Mouse (Mus musculus): Measurements from ENCODE around the gene Baz1b.

Gene Baz1b

DNA sequence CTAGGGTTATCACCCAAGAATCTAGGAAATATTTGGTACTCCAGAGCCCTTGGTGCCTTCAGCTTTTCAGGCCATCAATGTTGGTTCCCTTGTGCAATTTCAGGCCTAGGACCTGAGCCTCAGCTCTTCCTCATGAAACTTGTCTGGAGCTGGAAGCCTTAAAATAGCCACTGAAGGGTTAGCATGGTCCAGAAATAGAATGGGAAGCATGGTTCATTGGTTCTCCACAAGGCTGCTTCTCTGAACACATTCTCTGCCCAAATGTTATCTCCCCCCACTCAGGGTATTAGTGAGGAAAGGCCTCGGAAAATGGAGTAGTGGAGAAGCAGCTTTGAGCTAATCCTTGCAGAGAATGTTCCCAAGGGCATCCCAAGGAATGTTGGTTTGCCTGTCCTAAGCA, 54.4 kb downstream of the Baz1b start:
- DNase-seq, result no peak

DNA sequence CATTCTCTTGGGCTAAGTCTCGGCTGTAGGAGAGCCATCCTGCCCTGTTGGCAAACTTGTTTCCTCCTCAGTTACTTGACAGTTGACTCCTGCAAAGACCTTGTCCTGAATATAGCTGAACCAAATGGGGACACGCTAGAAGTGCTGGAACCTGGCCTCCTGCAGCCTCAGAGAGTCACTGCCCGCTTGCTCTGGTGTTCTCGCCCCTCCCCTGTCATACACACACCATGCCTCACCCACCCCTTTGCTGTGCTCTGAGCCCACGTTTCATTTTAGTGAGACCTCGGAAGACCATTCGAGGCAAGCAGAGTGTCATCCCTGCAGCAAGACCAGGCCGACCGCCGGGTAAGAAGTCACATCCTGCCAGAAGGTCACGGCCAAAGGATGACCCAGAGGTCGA, 55.1 kb downstream of the Baz1b start:
- no peak for DNase-seq

- no peak for DNase-seq
Observed at GRCm38 (mm10) chr5:135242608-135243007, 55.5 kb downstream of the Baz1b start.

DNA sequence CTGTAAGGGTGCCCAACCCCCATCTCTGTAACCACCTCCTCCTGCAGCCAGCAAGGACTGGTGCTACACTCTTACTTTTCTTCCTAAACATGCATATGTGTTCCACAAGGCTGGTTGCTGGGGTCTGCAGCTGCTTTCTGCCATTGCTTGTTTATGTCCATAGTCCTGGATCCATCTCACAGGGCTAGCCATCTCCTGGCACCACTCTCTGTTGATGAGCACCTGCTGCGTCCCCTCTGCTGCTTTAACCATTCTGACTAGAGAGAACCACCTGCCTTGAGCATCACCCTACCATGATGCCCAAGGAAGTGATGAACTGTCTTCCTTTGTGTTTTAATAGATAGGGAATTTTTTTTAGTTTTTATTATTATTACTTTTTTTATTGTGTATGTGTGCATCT, 56.1 kb downstream of the Baz1b start:
- no peak for DNase-seq

DNA sequence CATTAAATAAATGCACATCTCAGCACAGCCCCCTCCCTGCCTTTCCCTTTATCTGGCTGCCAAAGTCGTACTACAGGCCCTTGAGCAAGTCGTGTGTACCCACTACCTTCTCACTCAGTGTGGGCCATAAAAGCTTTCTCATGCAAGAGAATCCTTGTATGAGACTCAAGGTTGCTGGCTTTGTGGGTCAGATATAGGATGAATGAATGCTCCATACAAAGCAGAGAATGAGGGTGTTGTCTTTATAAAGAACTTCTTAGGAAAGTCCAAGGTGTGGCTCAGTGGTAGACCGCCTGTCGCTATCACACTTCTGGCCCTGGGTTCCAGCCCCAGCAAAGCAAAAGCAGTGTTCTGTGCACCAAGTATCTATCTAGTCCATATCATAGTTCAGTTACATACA, 59.5 kb downstream of the Baz1b start:
- no peak for DNase-seq

- no peak for DNase-seq
Observed at GRCm38 (mm10) chr5:135247337-135247736, 60.3 kb downstream of the Baz1b start.

GRCm38 (mm10) chr5:135248956-135249676, 62.1 kb downstream of the Baz1b start:
- no peak for DNase-seq

GRCm38 (mm10) chr5:135250186-135251078, 63.4 kb downstream of the Baz1b start:
- peak; percentile 34 to 57 for DNase-seq

DNA sequence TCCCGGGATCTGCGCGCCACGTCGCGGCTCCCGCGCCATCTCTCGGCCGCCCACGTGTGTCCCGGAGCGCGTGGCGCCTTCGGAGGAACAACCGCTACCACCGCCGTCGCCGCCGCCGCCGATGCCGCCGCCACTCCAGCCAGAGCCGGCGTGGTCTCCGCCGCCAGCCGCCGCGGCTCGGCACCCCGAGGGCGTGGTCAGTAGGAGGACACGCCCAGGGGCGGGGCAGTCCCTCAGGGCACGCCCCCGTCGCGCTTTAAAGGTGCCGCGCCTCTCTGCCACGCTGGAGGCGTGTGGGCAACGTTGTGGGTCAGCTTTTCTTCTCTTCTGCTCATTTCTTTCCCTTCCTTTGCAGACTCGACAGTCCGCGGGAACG, 64.0 kb downstream of the Baz1b start, which contains the start of gene Fzd9:
Gene Fzd9, minus strand, starts transcription at position 152 of the 376 bp plus-strand sequence.
- DNase-seq, result peak; percentile 91 to 93

DNA sequence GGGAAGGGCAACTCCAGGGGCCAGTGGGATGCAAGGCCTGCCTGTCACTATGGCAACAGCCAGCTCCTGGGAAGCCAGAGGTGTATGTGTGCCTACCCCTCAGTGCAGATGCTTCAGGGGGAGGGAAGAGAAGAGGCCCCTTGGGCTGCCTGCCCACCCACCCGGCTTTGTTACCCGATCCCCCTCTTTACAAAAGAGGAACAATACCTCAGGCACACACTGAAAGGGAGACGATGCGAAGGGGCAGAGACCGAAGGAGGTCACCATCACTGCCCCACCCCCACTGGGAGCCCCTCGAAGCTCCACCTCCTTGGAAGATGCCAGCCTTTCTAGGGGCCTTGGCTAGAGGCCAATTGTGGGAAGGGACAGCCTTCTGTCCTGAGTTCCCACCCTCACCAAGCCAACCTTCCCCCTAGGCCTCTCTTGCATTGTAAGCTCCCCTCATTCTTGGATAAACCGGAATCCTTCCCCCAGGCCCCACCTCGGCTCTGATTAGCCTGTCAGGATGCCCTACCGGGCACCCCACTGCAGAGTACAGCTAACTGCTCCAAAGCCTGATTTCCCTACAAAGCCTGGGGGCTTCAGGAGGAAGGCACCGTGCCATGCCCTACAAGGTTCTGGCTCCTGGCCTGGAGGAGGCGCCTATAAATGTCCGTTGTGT, 66.8 kb downstream of the Baz1b start:
- DNase-seq, result no peak

DNA sequence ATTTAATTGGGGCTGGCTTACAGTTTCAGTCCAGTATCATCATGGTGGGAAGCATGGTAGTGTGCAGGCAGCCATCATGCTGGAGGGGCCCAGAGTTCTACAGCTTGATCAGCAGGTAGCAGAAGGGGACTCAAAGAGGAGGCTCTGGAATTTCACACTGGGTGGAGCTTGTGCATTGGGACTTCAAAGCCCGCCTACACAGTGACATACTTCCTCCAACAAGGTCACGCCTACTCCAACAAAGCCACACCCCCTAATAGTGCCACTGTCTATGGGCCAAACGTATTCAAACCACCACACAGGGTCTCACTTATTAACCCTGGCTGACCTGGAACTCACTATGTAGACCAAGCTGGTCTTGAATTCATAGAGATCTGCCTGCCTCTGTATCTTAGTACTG, 69.1 kb downstream of the Baz1b start:
- no peak for DNase-seq

- DNase-seq, result peak in 1 of 2 experiments; percentile 25
Observed at GRCm38 (mm10) chr5:135257559-135257958, 70.5 kb downstream of the Baz1b start.

GRCm38 (mm10) chr5:135258280-135259150, 71.5 kb downstream of the Baz1b start:
- DNase-seq, result peak; percentile 44 to 59

DNA sequence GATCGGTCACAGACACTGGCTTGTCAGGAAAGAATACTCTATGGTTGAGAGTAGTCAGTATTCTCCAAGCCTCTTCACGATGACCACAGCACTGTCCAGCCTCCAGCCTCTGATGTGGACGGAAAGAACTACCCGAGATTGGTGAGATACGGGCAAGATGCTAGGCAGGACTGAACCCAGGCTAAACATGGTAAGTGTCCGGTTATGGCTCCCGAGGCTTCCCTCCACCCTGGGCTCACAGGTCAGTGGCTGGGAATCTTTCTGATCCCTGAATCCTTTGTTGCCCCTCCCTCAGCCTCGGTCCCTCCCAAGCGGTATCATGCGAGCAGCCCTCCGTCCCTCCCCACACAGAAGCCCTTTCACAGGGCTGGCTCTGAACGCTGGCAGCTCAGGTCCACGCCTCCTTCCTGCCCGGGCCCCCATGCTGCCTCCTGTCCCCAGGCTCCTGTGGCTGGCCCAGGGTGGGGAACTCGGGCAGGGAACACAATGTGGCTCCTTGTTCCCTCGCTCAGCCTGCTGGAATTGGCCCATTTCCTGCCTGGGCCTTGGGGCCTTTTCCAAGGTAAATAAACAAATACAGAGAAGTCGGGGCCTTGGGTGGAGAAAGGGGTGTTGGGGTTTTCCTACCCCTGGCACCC, 76.9 kb downstream of the Baz1b start:
- DNase-seq, result peak; percentile 57 to 68

DNA sequence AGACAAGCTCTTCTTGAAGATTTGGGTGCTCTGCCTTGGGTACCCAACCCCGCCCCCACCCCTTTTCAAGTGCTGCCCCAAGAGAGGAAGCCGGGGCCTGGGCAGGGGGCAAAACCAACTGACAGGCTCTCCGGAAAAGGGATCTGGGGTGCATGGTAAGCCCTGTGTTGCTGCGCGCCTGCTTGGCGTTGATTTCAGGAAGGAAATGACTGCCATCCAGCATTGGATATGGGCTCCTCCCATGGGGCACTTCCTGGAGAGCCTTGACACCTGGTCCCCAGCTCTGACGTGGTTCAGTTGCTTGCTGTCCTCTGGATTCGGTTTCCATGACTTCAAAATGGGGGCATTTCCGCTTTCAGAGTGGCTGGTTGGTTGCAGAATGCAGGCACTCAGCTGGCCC, 77.5 kb downstream of the Baz1b start:
- DNase-seq, result peak in 1 of 2 experiments; percentile 51

- DNase-seq, result no peak
Observed at GRCm38 (mm10) chr5:135269451-135269850, 82.4 kb downstream of the Baz1b start.

- no peak for DNase-seq
Observed at GRCm38 (mm10) chr5:135270361-135270760, 83.3 kb downstream of the Baz1b start.

DNA sequence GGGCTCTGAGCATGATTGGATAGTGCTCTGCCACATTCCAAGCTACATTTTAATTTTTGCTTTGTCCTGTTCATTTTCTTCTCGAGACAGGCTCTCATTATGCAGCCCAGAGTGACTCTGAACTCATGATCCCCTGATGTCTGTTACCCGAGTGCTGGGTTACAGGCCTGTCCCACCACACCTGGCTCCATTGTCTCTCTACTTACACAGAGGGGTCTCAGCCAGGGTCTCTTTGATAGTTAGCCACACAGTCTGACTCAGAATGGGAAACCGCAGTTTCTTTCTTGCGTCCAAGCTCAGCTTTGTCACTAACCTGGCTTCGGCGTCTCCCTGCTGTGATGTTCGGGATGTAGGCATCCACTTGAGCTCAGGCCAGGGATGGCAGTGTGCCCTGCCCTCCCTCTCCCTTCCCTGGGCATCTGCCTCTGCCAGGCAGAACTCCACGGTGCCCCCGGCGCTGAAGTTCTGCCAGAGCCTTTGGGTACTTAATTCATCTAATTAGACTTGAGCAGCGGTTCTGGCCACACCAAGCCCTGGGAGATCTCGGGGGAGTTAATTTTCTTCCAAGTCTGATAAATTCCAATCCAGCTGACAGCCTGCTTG, 84.6 kb downstream of the Baz1b start:
- DNase-seq, result no peak

- peak in 1 of 2 experiments; percentile 29 for DNase-seq
Observed at GRCm38 (mm10) chr5:135274663-135275396, 87.8 kb downstream of the Baz1b start.

GRCm38 (mm10) chr5:135276597-135276996, 89.5 kb downstream of the Baz1b start:
- peak; percentile 15 to 41 for DNase-seq

GRCm38 (mm10) chr5:135280226-135280625, 93.2 kb downstream of the Baz1b start:
- DNase-seq, result no peak

Data from kidney, postnatal 4 days (tissue).